Mouse (Mus musculus) thymus, postnatal 36 days (tissue): ENCODE measurements around the gene Hmox2.
A peak's percentile ranks its signal among the peaks of the same experiment; 100 is the strongest.

ENCODE experiments used
- DNase-seq, 2 experiments: peaks; one replicate each; pipeline ENCODE4 v3.0.0; 2022; ENCODE audit warnings: mixed read lengths in 2 of 2

Hmox2 gene

DNA sequence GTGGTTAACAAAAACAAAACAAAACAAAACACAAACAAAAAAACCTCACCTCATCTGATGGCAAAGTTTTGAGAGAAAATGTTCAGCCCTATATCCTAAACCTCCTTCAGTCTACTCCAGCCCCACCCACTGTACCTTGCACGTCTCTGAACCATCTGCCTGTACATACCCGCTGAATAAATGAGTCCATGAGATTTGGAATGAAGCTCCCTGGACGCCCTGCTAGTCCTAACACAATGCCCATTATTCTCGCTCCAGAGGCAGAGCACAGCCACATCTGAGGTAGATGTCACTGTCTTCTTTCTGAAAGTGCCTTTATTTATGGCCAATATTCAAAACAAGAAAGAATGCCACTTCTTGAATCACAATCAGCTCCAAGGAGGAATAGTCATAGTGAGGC is 59.5 kb downstream of the Hmox2 start:
- DNase-seq = no peak

DNA sequence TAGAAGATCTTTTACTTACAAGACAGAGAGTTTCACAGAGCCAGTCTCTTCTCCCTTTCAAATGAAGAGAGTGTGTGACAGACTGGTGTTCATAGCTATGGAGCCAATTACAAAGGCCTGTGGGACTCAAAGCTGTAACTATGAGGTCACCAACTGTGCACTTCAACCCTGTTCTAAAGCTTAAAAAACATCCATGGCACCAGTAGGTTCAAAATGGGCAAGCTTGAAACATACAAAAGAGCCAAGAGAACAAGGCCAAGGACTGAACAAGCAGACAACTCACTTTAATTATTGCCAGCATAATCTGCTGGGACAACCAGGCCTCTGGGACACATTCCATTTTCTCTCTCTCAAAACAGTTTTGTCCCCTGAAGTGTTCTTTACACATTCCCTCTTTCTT is 62.0 kb downstream of the Hmox2 start:
- no peak for DNase-seq

DNA sequence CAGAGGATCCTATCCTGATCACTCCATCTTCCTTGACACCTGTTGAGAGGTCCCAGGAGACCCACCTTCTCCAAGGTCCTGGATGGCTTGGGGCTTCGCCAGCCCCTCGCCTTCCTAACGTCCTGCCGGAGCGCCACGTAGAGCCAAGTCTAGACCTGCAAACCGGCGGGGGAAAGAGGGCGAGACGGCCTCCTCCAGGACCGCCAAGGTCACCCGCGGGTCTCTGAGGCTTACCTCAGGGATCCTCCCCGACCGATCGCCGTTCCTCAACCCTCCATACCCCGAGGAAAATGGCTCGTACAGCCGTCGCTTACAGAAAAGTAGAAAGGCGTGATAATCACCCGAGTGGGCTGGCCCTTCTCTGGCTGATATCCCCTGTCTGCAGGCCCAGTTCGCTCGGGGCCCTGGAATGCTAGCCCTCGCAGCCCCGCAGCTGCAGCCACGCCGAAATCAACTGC is 63.2 kb downstream of the Hmox2 start:
- peak in 1 of 2 experiments; percentile 53 for DNase-seq

DNA sequence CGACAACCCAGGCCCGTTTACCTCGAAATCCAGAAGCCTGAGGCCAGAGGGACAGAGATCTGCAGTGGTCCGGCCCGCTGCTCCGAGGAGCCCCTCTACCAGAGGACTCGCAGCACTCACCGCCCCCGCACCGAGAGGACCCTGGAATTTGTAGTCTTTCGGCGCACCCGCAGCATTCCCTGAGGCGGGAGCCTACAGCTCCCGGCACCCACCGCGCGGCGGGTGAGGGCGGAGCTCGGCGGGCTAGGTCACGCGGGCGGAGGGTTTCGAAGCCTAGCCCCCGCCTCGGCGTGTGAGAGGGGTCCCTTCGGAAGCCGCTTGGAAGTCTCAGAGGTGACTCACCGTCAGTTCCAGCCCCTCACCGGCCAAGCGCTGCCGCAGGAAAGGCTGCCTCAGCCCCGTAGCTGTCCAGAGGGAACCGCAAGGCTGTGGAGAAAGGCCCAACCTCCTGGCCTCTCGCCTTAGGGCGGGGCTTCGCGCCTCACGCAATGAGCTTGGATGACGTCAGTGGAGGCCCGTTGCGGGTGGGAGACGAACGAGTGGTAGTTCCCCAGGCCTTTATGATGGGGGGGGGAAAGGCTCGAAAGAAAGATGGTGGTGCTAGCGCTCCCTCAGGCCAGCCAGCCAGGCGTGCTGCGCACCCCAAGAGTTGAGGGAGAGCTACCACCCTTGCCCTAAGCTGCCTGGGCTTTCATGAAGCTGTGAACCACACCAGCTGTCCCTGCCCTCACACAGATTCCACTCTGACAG is 63.8 kb downstream of the Hmox2 start, which contains the start of gene Cdip1:
TSS of gene Cdip1 (minus strand) at position 483 of the 750 bp plus-strand sequence.
- peak; percentile 95 for DNase-seq

DNA sequence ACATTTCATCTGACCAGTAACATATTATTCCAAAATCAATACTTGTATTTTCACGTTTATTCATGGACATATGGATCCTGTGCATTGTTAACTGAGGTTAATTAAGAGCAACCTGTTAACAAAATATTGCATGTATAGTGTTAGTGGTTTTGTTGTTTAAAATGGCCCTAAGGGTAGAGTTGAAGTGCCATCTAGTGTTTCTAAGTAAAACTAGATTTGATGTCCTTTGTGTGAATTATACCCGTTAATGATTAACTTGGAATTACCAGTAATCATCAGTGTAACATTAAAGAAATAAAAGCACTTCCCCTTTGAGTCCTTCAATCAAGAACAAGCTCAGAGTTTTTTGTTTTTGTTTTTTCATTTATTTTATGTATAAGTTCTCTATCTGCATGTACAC is 65.2 kb downstream of the Hmox2 start:
- DNase-seq = no peak

DNA sequence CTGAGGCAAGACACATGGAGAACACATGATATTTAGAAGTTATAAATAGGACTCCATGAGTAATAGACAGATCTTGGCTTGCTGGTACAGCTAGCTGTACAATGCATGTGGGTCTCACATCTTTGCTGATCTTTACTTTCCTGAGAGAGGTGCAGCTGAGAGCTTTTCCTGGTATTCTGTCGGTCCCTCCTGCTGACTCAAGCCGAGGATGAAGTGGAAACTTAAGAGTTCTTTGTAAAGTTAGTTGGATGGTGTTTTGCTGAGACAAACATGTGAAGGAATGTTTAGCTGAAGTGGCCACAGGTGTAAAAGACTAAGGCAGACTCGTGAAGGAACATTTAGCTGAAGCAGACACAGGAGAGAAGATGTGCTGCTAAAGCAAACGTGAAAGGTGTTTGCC is 70.5 kb downstream of the Hmox2 start:
- DNase-seq = no peak
